Mouse (Mus musculus) brain, embryonic 18.5 days (tissue): Measurements from ENCODE around the gene Arg1.
A peak's percentile ranks its signal among the peaks of the same experiment; 100 is the strongest.

Source experiments
- DNase-seq: peaks from one replicate; pipeline ENCODE4 v3.0.0-alpha.2; 2012; ENCODE audit warnings: low read depth, low spot score

Gene Arg1

GRCm38 (mm10) chr10:24912576-24912975, 14.7 kb downstream of the Arg1 start:
- no peak for DNase-seq

- DNase-seq, result no peak
Observed at GRCm38 (mm10) chr10:24911199-24911598, 16.1 kb downstream of the Arg1 start.

- no peak for DNase-seq
Observed at GRCm38 (mm10) chr10:24905627-24906026, 21.7 kb downstream of the Arg1 start.

- no peak for DNase-seq
Observed at GRCm38 (mm10) chr10:24895927-24896326, 31.4 kb downstream of the Arg1 start.

DNA sequence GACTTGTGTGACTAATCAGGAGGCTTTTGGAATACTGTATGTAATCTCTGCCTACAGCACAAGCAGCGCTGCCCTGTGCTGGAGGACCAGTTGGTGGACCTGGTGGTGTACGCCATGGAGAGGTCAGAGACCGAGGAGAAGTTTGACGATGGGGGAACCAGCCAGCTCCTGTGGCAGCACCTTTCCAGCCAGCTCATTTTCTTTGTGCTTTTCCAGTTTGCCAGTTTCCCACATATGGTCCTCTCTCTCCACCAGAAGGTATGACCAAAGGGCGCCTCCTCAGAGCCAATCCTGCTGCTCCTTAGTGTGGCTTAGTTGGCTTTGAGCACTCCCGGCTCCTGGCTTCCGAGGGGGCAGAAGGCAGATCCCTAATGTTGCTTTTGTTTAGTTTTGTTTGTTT, 38.9 kb downstream of the Arg1 start:
- DNase-seq, result no peak

GRCm38 (mm10) chr10:24886008-24886407, 41.3 kb downstream of the Arg1 start:
- DNase-seq, result no peak

- DNase-seq, result no peak
Observed at GRCm38 (mm10) chr10:24873624-24874023, 53.7 kb downstream of the Arg1 start.

- peak; percentile 93 for DNase-seq
Observed at GRCm38 (mm10) chr10:24869760-24870290, 57.5 kb downstream of the Arg1 start, which contains the start of gene Med23. Med23 (plus strand) TSS chr10:24869986.
